Mouse (Mus musculus): ENCODE data around the gene Rapgef1. TPM values are rescaled to one million over a fixed set of nuclear protein-coding genes. Genes with fewer than 3 reads are reported as not detected.
A peak's percentile ranks its signal among the peaks of the same experiment; 100 is the strongest.

The Rapgef1 gene
- polyA plus RNA-seq (2014; fragmentation: Nextera tagmentation; extraction: Ambion mirVana) = 19.9 and 22.3 TPM in 2 replicates

DNA sequence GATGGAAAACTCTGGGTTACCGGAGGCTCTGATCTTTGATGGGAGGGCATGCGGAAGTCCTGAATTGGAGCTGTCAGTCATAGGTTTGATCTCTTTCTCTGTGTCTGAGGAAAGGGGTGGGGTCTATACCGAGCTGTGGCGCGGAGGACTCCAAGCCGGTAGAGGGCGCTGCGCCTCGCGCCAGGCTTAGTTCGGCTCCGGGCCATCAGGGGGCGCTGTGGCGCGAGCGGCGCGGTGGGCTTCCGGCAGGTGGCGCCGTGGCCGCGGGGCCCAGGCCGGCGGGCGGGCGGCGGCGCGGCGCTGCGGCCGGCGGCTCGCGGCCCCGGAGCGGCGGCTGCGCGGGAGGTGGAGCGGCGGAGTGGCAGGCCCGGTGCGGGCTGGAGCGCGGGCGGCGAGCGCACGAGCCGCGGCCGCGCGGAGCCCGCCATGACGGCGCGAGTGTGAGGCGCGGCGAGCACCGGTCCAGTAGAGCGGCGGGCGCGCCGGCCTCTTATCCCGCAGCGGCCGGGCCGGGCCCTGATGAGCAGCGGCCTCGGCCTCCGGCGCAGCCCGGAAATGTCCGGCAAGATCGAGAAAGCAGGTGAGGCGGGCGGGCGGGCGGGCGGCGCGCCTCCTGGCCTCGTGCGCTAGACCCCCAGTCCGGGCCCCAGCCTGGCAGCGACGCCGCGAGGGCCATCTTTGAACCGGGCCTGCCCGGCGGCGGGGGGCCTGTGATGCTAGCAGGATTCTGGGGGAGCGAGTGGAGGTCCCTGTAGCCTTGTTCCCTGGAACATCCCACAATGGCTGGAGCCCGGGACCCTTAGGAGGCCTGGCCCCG lies at the start of gene Rapgef1:
Rapgef1 (plus strand) TSS at position 237 of the 817 bp plus-strand sequence.
- Histone ChIP-seq H3K9me3 (ENCODE audit: control insufficient read depth, low read length) (no peaks in the 10 kb centered on the region), H3K4me3 (replicated peaks; ENCODE audit: low read length) (peak within 1 kb of the TSS; percentile 86), H3K36me3 (replicated peaks; ENCODE audit: control insufficient read depth, insufficient read depth) (no peaks in the 10 kb centered on the region), H3K27ac (peak within 1 kb of the TSS; percentile 88), H3K27me3 (ENCODE audit: control insufficient read depth, insufficient read depth, low read length) (no peaks in the 10 kb centered on the region), H3K9ac (peak within 1 kb of the TSS; percentile 86), H3K4me1 (replicated peaks; ENCODE audit: control insufficient read depth, insufficient read depth, low read length) (peaks cover 18% of the 10 kb centered on the region), H3K4me2 (replicated peaks) (peak within 1 kb of the TSS; percentile 90)
- ATAC-seq (ENCODE audit: low FRiP score) = peak; percentile 87
- 1% methylated on average over 46 of the region's 101 CpGs for WGBS
- peak; percentile 93 for DNase-seq (ENCODE audit: low spot score)

DNA sequence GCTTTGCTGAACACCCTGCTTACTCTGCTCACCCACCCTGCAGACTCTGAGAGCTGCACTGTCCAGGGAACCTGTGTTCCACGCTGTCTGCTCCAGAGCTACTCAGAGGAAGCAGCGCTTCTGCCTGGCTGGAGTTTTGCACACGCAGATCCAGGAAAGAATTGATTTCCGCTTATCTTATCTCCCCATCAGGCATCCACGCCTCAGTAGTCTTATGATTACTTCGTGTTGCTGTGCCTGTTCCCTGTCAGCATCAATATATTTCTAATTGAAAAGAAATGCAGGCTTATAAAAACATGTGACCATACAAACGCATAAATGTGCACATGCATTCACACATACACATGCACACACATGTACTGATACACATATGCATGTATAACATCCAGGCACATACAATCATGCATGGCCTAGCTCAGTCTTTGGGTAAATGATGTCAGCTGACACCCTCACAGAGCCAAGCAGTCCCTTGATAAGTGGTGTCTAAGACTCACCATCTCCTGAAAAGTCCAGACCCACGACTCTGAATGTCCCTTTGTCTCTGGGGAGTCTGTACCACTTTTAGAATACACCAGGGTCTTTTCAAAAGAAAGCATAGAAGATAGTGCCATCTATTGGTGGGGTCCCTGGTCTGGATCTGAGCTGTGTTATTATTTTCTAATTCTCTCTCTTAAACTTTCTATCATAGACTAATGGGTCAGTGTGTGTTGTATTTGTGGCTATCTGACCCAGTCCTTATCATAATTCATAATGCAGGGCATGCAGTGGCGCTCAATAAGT lies 47.4 kb upstream of the Rapgef1 start:
- Histone ChIP-seq H3K27ac (0 out of 2 replicates have a peak overlapping the region, but pooled peaks have one; percentile 12), H3K9ac (0 out of 2 replicates have a peak overlapping the region, but pooled peaks have one; percentile 8), H3K36me3 (replicated peaks; ENCODE audit: control insufficient read depth, insufficient read depth) (no peaks in the 10 kb centered on the region), H3K27me3 (ENCODE audit: control insufficient read depth, insufficient read depth, low read length) (no peaks in the 10 kb centered on the region), H3K4me3 (replicated peaks; ENCODE audit: low read length) (no peak overlapping the region), H3K4me1 (replicated peaks; ENCODE audit: control insufficient read depth, insufficient read depth, low read length) (peaks cover 17% of the 10 kb centered on the region), H3K9me3 (ENCODE audit: control insufficient read depth, low read length) (no peaks in the 10 kb centered on the region), H3K4me2 (replicated peaks) (no peak overlapping the region)
- DNase-seq (ENCODE audit: low spot score) (no peak), ATAC-seq (ENCODE audit: low FRiP score) (no peak)
- 56% methylated on average over 9 of the region's 9 CpGs for WGBS

GRCm38 (mm10) chr2:29572811-29573427 lies 46.6 kb upstream of the Rapgef1 start:
- no peak for ATAC-seq (ENCODE audit: low FRiP score)
- Histone ChIP-seq H3K4me3 (replicated peaks; ENCODE audit: low read length) (no peak overlapping the region), H3K9me3 (ENCODE audit: control insufficient read depth, low read length) (no peaks in the 10 kb centered on the region), H3K9ac (no peak overlapping the region), H3K27me3 (ENCODE audit: control insufficient read depth, insufficient read depth, low read length) (no peaks in the 10 kb centered on the region), H3K4me1 (replicated peaks; ENCODE audit: control insufficient read depth, insufficient read depth, low read length) (peaks cover 17% of the 10 kb centered on the region), H3K4me2 (replicated peaks) (no peak overlapping the region), H3K27ac (no peak overlapping the region), H3K36me3 (replicated peaks; ENCODE audit: control insufficient read depth, insufficient read depth) (no peaks in the 10 kb centered on the region)
- DNase-seq (ENCODE audit: low spot score) = no peak
- WGBS = 21% methylated on average over 5 of the region's 5 CpGs

DNA sequence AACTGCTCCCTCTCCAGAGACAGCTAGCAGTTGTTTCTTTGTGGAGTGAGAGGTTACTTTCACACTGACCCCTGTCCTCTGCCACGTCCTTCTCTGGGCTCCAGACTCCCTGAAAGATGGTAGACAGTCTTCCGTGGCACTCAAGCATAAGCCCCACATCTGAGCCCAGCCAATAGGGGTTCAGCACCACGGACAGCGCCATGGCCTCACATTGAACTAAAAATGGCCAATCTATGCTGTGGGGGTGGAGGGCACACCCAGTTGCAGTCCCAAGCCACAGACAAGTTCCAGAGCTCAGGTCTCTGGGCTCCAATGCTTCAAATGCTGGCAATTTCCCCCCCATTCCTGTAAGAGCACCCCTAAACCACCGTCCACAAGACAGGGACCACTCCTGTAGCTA lies 45.9 kb upstream of the Rapgef1 start:
- H3K4me3 ChIP-seq (replicated peaks; ENCODE audit: low read length) = no peak overlapping the region
- WGBS = 8% methylated on average over 5 of the region's 5 CpGs
- peak; percentile 75 for DNase-seq (ENCODE audit: low spot score)
- no peaks in the 10 kb centered on the region for H3K9me3 ChIP-seq (ENCODE audit: control insufficient read depth, low read length)
- H3K4me2 ChIP-seq (replicated peaks) = no peak overlapping the region
- no peak overlapping the region for H3K27ac ChIP-seq
- ATAC-seq (ENCODE audit: low FRiP score) = no peak
- no peaks in the 10 kb centered on the region for H3K27me3 ChIP-seq (ENCODE audit: control insufficient read depth, insufficient read depth, low read length)
- peaks cover 17% of the 10 kb centered on the region for H3K4me1 ChIP-seq (replicated peaks; ENCODE audit: control insufficient read depth, insufficient read depth, low read length)
- no peaks in the 10 kb centered on the region for H3K36me3 ChIP-seq (replicated peaks; ENCODE audit: control insufficient read depth, insufficient read depth)
- no peak overlapping the region for H3K9ac ChIP-seq

DNA sequence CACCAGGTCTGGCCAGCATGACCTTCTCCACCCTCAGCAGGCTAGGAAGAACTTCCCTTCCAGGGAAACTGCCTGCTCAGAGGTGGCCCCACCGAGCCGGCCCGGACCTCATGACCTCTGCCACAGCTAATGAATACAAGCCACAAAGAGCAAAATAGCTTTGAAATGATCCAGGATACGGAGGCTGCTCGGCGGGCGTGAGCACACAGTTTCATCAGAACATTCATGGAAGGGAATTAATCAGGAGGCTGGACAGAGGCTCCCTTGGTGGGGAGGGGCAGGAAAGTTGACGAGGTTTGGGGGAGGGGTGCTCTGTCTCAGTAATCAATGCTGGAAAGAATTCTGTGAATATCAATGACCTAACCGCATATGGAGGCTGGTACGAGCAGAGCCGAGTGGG lies 45.3 kb upstream of the Rapgef1 start:
- no peak for DNase-seq (ENCODE audit: low spot score)
- Histone ChIP-seq H3K4me1 (replicated peaks; ENCODE audit: control insufficient read depth, insufficient read depth, low read length) (peaks cover 17% of the 10 kb centered on the region), H3K9ac (no peak overlapping the region), H3K4me2 (replicated peaks) (no peak overlapping the region), H3K4me3 (replicated peaks; ENCODE audit: low read length) (no peak overlapping the region), H3K9me3 (ENCODE audit: control insufficient read depth, low read length) (no peaks in the 10 kb centered on the region), H3K27ac (no peak overlapping the region), H3K36me3 (replicated peaks; ENCODE audit: control insufficient read depth, insufficient read depth) (no peaks in the 10 kb centered on the region), H3K27me3 (ENCODE audit: control insufficient read depth, insufficient read depth, low read length) (no peaks in the 10 kb centered on the region)
- ATAC-seq (ENCODE audit: low FRiP score) = no peak
- 2% methylated on average over 11 of the region's 11 CpGs for WGBS

GRCm38 (mm10) chr2:29582415-29582814 lies 37.1 kb upstream of the Rapgef1 start:
- Histone ChIP-seq H3K36me3 (replicated peaks; ENCODE audit: control insufficient read depth, insufficient read depth) (no peaks in the 10 kb centered on the region), H3K4me3 (replicated peaks; ENCODE audit: low read length) (no peak overlapping the region), H3K27ac (no peak overlapping the region), H3K9me3 (ENCODE audit: control insufficient read depth, low read length) (no peaks in the 10 kb centered on the region), H3K4me1 (replicated peaks; ENCODE audit: control insufficient read depth, insufficient read depth, low read length) (peaks cover 9% of the 10 kb centered on the region), H3K27me3 (ENCODE audit: control insufficient read depth, insufficient read depth, low read length) (no peaks in the 10 kb centered on the region), H3K4me2 (replicated peaks) (no peak overlapping the region), H3K9ac (no peak overlapping the region)
- 2% methylated on average over 7 of the region's 7 CpGs for WGBS
- DNase-seq (ENCODE audit: low spot score) (peak; percentile 82), ATAC-seq (ENCODE audit: low FRiP score) (peak; percentile 27; the same call in 1 of the 2 replicates)

DNA sequence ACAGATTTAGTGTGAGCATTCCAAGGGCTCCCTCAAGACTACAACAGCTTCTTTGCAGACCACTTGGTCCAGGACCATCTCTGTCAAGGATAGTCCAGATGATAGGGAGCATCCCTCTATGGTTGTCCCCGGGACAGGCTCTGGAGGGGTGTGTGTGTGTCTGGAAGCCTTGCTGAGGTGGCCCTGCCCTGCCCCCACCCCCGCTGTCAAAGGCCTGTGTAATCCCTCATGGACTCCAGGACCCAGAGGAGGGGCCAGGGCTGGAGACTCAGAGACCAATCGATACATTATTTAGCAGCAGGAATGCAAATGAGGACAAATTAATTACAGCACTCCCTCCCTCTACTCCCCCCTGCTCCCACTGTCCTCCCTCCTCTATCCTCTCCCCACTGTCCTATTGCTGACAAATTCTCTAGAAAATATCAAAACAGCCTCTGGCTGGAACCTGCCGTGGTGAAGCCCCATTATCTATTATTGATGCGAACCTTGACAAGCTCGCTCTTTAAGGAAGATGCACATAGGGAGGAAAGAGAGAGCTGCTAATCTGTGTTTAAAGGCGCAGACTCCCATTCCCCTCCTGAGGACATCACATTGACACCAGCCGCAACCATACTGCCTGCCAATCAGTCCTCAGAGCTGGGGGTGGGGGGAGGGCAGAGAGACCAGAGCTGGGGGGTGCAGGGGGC lies 33.4 kb upstream of the Rapgef1 start:
- H3K9ac ChIP-seq = no peak overlapping the region
- H3K4me1 ChIP-seq (replicated peaks; ENCODE audit: control insufficient read depth, insufficient read depth, low read length) = peaks cover 9% of the 10 kb centered on the region
- no peaks in the 10 kb centered on the region for H3K9me3 ChIP-seq (ENCODE audit: control insufficient read depth, low read length)
- DNase-seq (ENCODE audit: low spot score) = no peak
- 16% methylated on average over 8 of the region's 8 CpGs for WGBS
- H3K4me3 ChIP-seq (replicated peaks; ENCODE audit: low read length) = no peak overlapping the region
- H3K27ac ChIP-seq = 0 out of 2 replicates have a peak overlapping the region, but pooled peaks have one; percentile 15
- H3K27me3 ChIP-seq (ENCODE audit: control insufficient read depth, insufficient read depth, low read length) = no peaks in the 10 kb centered on the region
- no peak; the same call in 1 of the 2 replicates for ATAC-seq (ENCODE audit: low FRiP score)
- H3K4me2 ChIP-seq (replicated peaks) = 0 out of 2 replicates have a peak overlapping the region, but pooled peaks have one; percentile 11
- H3K36me3 ChIP-seq (replicated peaks; ENCODE audit: control insufficient read depth, insufficient read depth) = no peaks in the 10 kb centered on the region

- Histone ChIP-seq H3K4me3 (replicated peaks; ENCODE audit: low read length) (no peak overlapping the region), H3K27me3 (ENCODE audit: control insufficient read depth, insufficient read depth, low read length) (no peaks in the 10 kb centered on the region), H3K27ac (no peak overlapping the region), H3K9ac (no peak overlapping the region), H3K36me3 (replicated peaks; ENCODE audit: control insufficient read depth, insufficient read depth) (no peaks in the 10 kb centered on the region), H3K9me3 (ENCODE audit: control insufficient read depth, low read length) (no peaks in the 10 kb centered on the region), H3K4me1 (replicated peaks; ENCODE audit: control insufficient read depth, insufficient read depth, low read length) (peaks cover 9% of the 10 kb centered on the region), H3K4me2 (replicated peaks) (no peak overlapping the region)
- ATAC-seq (ENCODE audit: low FRiP score) (no peak), DNase-seq (ENCODE audit: low spot score) (no peak)
- 62% methylated on average over 4 of the region's 4 CpGs for WGBS
Measured at GRCm38 (mm10) chr2:29588006-29588405, 31.5 kb upstream of the Rapgef1 start.
